Mouse (Mus musculus) ES-CJ7 (cell line): Measurements from ENCODE around the gene Golph3l.
"Not testable (repeated sequence)": the region's sequence is repeated elsewhere in the genome, so short reads cannot be mapped to it uniquely, and the experiment has no call there.

ENCODE experiments used
- DNase-seq: peaks from one replicate; pipeline ENCODE4 v3.0.0; 2011; ENCODE audit warnings: low read depth, low spot score

Gene Golph3l

GRCm38 (mm10) chr3:95624628-95625503 lies 36.1 kb downstream of the Golph3l start, which contains the start of gene Ensa:
Ensa (plus strand) TSS chr3:95624993.
- DNase-seq = peak; percentile 100

DNA sequence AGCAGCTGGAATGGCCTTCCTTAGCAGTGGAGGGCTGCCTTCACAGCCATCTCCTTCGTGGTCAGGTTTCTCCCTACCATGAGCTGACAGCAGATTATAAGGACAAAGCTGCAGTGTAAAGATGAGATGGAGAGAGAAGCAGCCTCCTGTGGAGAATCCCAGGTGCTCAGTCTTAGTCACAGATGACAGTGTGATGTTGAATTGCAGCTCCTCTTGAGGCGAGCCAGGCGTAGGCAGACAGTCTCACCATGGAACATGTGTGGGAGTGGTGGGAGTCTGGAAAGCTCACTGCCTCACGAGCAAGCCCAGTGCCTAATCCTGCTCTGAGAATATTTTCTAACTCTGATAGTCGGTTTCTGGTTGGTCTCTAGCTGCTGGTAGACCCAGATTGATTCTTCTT lies 39.0 kb downstream of the Golph3l start:
- DNase-seq = no peak

DNA sequence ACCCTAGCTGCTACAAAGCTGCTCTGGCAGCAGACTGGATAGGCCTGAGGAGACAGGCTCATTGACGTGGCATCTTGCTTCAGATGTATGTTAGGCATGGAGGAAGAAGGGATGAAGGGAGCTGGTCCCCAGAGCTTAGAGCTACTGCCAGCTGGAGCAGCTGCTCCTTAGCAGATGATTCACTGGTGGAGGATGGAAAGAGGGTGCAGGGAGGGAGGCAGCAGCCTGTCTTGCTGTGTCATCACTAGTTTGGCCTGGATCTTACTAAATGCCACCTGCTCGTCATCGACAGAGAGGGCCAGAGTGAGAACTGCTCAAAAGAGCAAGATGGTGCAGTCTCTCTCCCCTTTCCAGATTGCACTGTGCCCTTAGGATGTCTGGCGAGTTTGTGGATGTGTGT lies 41.0 kb downstream of the Golph3l start:
- no peak for DNase-seq

DNA sequence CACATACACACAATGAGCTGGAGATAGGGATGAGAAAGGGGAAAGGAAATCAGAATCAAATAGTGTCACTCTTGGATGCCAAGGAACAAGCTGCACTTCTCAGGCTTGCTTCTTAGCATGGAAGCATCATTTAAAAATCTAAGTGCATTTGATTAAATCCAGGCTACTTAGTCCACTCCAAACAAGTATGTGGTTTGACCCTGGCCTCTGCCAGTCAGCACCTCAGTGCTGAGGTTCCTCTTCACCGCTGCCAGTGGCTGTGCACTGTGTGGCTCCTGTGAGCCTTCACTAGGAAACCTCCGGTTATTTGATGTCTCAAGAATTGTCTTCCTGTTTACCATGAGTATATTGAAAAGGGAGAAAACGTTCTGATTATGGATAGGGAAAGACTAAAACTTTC lies 42.1 kb downstream of the Golph3l start:
- no peak for DNase-seq

- no peak for DNase-seq
Measured at GRCm38 (mm10) chr3:95631304-95631703, 42.6 kb downstream of the Golph3l start.

DNA sequence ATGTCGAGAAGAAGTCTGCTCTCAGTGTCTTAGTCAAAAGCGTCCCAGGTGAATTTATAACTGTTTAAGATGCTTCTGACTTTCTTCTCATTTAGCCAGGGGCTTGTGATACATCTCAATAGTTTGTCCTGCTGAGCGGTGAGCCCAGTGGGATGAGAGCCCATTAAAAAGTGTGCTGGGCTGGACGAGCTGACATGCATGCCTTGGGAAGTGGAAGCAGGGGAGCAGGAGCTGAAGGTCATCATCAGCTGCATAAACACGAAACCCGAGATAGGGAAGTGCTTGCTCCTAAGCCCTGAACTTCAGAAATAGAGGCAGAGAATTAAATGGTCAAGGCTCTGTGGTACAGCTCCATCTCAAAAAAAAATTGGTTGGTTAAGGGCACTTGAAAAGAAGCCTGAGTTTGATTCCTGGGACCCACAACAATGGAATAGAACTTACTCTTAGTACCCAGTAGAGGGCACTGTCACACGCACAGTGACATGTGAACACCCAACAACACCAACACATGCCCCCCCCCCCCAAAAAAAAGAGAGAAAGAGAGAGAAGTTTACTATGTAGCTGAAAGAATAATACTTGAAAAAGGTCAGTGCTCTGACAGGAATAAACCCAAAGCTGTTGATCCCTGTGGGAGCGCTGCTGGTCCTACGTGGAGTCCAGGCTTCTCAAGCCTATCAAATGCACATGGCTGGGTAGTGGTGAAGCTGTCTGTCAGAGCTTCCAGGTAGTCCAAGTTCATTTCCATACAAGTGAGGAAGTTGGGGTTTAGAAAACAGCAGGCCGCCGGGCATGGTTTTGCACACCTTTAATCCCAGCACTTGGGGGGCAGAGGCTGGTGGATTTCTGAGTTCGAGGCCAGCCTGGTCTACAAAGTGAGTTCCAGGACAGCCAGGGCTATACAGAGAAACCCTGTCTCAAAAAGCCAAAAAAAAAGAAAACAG lies 44.2 kb downstream of the Golph3l start:
- peak; percentile 72 for DNase-seq

GRCm38 (mm10) chr3:95635636-95636035 lies 46.9 kb downstream of the Golph3l start:
- DNase-seq = no peak

- DNase-seq = peak; percentile 77
Measured at GRCm38 (mm10) chr3:95636072-95636471, 47.3 kb downstream of the Golph3l start.

- peak; percentile 48 for DNase-seq
Measured at GRCm38 (mm10) chr3:95639694-95640093, 51.0 kb downstream of the Golph3l start.

DNA sequence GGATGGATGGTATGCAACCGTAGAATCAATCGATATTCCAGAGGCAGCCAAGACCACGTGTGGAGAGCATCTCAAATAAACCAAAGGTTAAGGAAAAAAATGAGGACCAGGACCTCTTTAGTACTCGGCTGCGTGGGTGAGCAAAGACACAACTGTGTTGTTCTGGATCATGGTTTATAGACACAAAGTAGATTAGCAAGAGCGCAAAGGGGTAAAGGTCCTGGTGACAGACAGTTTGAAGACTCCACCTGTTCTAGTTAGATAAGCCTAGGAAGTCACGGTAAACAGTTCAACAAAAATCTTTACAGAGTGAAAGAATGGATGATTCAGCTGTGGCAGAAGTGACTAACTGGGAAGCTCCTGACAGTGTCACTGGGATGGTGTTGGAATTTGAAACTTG lies 54.4 kb downstream of the Golph3l start:
- DNase-seq = no peak

DNA sequence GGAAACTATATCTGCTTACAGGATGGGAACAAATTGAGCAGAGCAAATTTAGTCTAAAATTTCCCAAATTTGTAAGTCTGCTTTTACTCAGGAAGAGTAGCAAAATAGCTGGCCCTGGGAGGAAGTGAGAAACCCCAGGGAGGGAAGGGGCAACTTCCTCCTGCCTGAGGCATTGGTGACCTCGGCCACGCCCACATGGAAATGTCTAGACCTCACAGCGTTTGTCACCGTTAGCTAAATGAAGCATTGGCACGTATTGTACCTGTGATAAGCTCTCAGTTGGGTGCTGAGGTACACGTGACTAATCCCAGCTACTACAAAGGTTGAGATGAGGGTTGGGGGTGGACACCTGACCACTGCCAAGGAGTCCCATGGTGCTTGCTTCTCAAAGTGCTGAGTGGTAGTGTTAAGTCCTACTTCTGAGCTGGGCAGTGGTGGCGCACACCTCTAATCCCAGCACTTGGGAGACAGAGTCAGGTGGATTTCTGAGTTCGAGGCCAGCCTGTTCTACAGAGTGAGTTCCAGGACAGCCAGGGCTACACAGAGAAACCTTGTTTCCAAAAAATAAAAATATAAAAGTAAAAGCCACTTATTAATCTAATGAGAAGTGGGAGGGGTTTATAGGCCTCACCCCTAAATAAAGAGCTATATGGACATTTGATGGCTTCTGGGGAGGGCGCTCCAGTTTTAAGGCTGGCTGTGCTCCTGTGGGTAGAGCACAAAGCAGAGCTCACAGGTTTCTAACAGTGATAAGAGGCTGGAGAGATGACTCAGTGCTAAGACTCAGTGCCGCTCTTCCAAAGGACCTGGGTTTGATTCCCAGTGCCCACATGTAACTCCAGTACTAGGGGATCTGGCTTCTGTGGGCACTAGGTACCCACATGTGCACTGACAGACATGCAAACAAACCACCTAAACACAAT lies 56.8 kb downstream of the Golph3l start:
- peak; percentile 95 for DNase-seq

DNA sequence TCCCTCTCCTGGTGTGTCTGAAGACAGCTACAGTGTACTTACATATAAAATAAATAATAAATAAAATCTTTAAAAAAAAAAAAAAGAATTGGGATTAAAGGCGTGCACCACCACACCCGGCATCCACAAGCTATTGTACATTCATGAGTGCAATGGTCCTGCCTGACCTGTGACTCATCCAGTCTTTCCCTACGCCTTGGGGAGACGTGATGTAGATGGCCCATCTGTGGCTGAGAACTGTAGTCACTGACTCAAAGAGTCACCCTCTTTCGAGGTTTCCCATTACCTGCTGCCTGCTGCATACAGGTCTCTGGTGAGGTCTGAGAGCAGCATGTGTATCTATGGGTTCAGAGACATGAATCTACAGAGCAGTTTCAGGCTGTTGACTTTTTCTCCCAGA lies 59.3 kb downstream of the Golph3l start:
- no peak for DNase-seq

DNA sequence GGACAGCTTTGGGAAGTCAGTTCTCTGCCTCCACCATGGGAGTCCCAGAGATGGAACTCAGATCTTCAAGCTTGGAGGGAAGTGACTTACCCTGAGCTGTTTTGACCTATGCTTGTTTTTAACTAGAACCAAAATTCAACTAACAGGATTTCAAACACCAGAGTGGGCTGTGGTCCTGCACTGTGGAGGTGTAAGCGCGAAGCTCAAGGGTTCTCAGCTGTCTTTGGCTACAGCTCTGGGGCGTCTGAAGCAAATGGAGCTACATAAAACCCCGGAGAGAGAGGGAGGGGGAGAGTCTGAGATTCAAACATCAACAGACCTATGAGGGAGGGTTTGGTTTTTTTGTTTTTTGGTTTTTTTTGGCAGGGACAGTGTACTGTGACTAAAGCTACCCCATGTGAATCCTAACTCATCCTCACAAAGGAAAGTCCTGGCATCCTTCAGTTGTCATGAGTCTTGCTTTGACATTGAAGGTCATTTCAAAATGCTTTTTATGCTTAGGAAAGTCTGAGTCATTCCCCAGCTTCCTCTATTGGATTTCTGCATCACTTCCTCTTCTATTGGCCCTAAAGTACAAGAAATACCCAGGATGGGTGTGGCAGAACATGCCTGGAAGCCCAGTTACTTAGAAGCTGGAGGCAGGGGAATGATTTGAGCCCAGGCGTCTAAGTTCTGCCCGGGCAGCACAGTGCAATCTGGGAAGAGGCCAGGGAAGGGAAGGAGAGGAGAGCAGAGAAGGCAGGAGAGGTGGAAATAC lies 61.7 kb downstream of the Golph3l start:
- peak; percentile 73 for DNase-seq

DNA sequence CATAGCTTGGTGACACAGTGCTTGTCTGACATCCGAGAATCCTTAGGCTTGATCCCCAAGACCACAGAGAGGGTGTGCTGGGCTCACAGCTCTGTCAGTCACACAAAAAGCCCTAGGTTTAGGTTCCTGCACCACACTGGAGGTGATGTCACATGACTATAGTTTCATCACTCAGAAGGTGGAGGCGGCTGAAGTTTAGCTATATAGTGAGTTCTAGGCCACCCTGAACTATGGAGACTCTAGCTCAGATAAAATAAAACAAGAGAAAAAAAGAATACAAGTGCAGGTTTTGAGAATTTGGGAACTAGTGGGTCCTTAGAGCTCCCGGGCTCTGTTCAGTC lies 62.3 kb downstream of the Golph3l start:
- peak; percentile 59 for DNase-seq

DNA sequence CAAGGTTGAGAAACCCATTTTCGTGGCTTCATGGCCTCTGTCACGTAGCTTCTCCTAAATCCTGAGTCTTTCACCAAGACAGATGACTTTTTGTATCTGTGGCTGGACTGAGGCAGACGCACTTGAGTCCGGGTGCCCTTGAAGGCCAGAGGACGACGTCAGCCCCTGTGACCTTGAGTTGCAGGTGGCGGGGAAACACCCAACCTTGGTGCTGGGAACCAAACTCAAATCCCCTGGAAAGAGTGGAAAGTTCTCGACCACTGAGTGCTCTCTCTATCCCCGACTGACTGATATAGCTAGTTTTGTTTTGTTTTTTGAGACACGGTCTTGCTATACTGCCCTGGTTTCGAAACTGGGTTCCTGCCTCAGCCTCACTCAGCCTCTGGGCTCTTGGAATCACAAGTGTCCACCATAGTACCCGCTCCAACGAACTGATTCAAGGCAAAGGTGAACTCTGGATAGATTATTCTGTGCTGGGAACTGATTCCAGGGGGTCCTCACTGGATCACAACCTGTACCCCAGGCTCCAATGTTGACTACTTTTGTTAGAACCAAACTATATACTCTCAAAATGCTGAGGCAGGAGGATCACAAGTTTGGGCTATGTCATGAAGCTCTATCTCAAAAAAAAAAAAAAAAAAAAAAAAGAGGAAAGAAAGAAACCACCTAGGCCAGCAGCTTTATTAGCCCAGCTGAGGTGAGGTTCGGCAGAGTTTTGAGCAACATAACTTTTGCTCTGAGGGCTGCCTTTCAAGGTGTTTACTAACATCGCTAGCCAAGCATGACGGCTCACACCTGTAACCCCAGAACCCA lies 62.9 kb downstream of the Golph3l start:
- peak; percentile 89 for DNase-seq

GRCm38 (mm10) chr3:95652204-95652811 lies 63.6 kb downstream of the Golph3l start:
- DNase-seq = peak; percentile 90

- peak; percentile 98 for DNase-seq
Measured at GRCm38 (mm10) chr3:95652871-95653270, 64.1 kb downstream of the Golph3l start.

DNA sequence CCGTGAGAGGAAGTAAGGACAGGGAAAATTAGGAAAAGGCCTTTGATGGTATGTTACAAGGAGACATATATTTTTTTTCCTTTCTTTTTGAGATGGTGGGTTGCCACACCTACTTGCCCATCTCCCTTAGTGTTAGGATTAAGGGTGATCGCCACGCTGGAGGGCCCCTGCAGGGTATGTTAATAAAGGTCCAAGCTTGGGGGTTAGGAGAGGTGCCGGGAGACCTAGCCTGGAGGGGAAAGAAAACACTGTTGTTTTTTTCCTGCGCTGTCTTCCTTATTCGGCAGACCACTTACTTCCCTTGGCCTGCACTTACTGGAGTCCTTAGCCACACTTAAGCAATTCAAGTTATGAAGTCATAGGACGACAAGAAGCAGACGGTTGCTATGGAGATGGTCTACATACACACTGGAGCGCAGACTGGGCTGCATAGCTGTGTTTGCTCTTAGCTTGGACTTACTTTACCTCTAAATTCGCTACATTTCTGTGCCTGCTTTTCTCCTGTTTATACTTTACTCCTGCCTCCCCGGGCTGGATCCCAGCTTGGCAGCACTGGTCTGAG lies 64.8 kb downstream of the Golph3l start:
- DNase-seq = peak; percentile 81

GRCm38 (mm10) chr3:95654371-95654770 lies 65.6 kb downstream of the Golph3l start:
- not testable (repeated sequence) for DNase-seq
